In the genomic region with DNA sequence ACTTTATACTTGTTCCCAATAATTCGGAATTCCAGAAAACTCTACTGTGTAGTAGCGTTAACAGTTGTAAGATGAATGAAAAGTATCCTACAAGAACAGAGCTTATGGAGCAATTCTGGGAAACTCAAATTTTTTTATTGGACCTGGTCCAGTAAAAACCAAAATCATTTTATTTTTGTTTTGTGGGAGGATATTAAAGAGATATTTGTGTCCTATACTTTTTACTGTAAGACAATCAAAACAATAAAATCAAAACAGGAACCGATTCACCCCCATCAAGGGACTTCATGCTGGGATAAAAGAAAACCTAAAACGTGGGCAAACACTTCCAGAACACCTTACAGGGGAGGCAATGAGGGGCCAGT, we compare ENCODE assay signal across 8 mouse cellular contexts. TPM values are rescaled to one million over a fixed set of nuclear protein-coding genes. Genes with fewer than 3 reads are reported as not detected.
A peak's percentile ranks its signal among the peaks of the same experiment; 100 is the strongest.
DNase-seq lines count a peak whose midpoint lies in the region; ATAC-seq and TF ChIP-seq lines count a peak whose summit lies in the region.

No protein-coding gene starts in this region.

- no peak for DNase-seq in heart, adult 2 months
- DNase-seq in heart, postnatal 4 days: no peak
- no peak for DNase-seq in testis, postnatal 10 days (ENCODE audit: low spot score)
- no peak for DNase-seq in stomach, postnatal 0 days (ENCODE audit: low spot score)
- no peak for DNase-seq in right cerebral cortex, adult 2 months (ENCODE audit: low spot score in 2 of 2)
- DNase-seq in embryo, embryonic 10.5 days (ENCODE audit: low spot score): no peak

- no peak overlapping the region for H3K9ac ChIP-seq in heart, adult 2 months (ENCODE audit: low read depth, low read length)
- H3K9ac ChIP-seq in limb, embryonic 15.5 days: peak overlapping the region; percentile 42
- H3K9ac ChIP-seq in stomach, postnatal 0 days (ENCODE audit: low read length): peak overlapping the region; percentile 61

- H3K27me3 ChIP-seq in heart, adult 2 months (ENCODE audit: control insufficient read depth, insufficient read depth, low read length): no peaks in the 10 kb centered on the region
- H3K27me3 ChIP-seq in testis, adult 2 months (ENCODE audit: control insufficient read depth, insufficient read depth, low read length): no peaks in the 10 kb centered on the region
- H3K27me3 ChIP-seq in limb, embryonic 15.5 days: no peaks in the 10 kb centered on the region
- H3K27me3 ChIP-seq in stomach, postnatal 0 days (ENCODE audit: control insufficient read depth, insufficient read depth, low read length): no peaks in the 10 kb centered on the region

- no peaks in the 10 kb centered on the region for H3K36me3 ChIP-seq in heart, adult 2 months (ENCODE audit: control insufficient read depth, insufficient read depth, low read length)
- H3K36me3 ChIP-seq in testis, adult 2 months (ENCODE audit: control insufficient read depth, insufficient read depth, low read length): no peaks in the 10 kb centered on the region
- H3K36me3 ChIP-seq in limb, embryonic 15.5 days: no peaks in the 10 kb centered on the region
- H3K36me3 ChIP-seq in stomach, postnatal 0 days (ENCODE audit: control insufficient read depth, insufficient read depth, low read length): no peaks in the 10 kb centered on the region

- no peak for ATAC-seq in limb, embryonic 15.5 days (ENCODE audit: insufficient number of reproducible peaks, low FRiP score, low TSS enrichment, low read depth)
- no peak for ATAC-seq in stomach, postnatal 0 days (ENCODE audit: low FRiP score, low TSS enrichment)

- peak overlapping the region; percentile 63 for H3K4me3 ChIP-seq in heart, adult 2 months
- H3K4me3 ChIP-seq in testis, adult 2 months (ENCODE audit: control insufficient read depth, low read depth, low read length): peak overlapping the region; percentile 82; the same call in 1 of the 2 replicates
- H3K4me3 ChIP-seq in limb, embryonic 15.5 days: peak overlapping the region; percentile 89
- peak overlapping the region; percentile 43 for H3K4me3 ChIP-seq in stomach, postnatal 0 days (ENCODE audit: low read depth, low read length)

- no peak for TF ChIP-seq EP300 in heart, adult 2 months (IDR thresholded peaks at IDR 0.05; ENCODE audit: insufficient read depth, low read depth, low read length)
- no peak for TF ChIP-seq EP300 in stomach, postnatal 0 days (optimal IDR thresholded peaks at IDR 0.05)

- intact Hi-C loops in heart, adult 2 months (cut with DNase I): loop anchor here (5.0 kb wide), 1 partner anchor 146 kb away; the partner anchor contains the start of gene Alkbh3

- peak overlapping the region; percentile 69 for H3K27ac ChIP-seq in heart, adult 2 months
- peak overlapping the region; percentile 87 for H3K27ac ChIP-seq in testis, adult 2 months (ENCODE audit: control insufficient read depth, insufficient read depth, low read depth, low read length)
- peak overlapping the region; percentile 86 for H3K27ac ChIP-seq in limb, embryonic 15.5 days
- H3K27ac ChIP-seq in stomach, postnatal 0 days (replicated peaks): peak overlapping the region; percentile 82

- TF ChIP-seq CTCF in heart, adult 2 months (IDR thresholded peaks at IDR 0.05): no peak
- no peak for TF ChIP-seq CTCF in testis, adult 2 months (IDR thresholded peaks at IDR 0.05; ENCODE audit: control insufficient read depth, insufficient read depth, insufficient replicate concordance, low read depth, low read length)
- no peak for TF ChIP-seq CTCF in stomach, postnatal 0 days (IDR thresholded peaks at IDR 0.05; ENCODE audit: low read depth)

- H3K9me3 ChIP-seq in limb, embryonic 15.5 days: no peaks in the 10 kb centered on the region
- no peaks in the 10 kb centered on the region for H3K9me3 ChIP-seq in stomach, postnatal 0 days (ENCODE audit: control insufficient read depth, low read length)

- H3K79me2 ChIP-seq in heart, adult 2 months (replicated peaks; ENCODE audit: control insufficient read depth, insufficient read depth, low read length): no peaks in the 10 kb centered on the region

- WGBS in heart, adult 2 months: 15% methylated on average over 4 of the region's 4 CpGs
- WGBS in limb, embryonic 15.5 days: 19% methylated on average over 4 of the region's 4 CpGs
- WGBS in stomach, postnatal 0 days: 20% methylated on average over 4 of the region's 4 CpGs

- H3K4me1 ChIP-seq in heart, adult 2 months (ENCODE audit: control insufficient read depth, insufficient read depth, low read length): peaks cover 2% of the 10 kb centered on the region; the same call in 1 of the 2 replicates
- H3K4me1 ChIP-seq in testis, adult 2 months (ENCODE audit: control insufficient read depth, insufficient read depth, low read length): no peaks in the 10 kb centered on the region; the same call in 1 of the 2 replicates
- H3K4me1 ChIP-seq in limb, embryonic 15.5 days: peaks cover 7% of the 10 kb centered on the region; the same call in 1 of the 2 replicates
- no peaks in the 10 kb centered on the region for H3K4me1 ChIP-seq in stomach, postnatal 0 days (replicated peaks; ENCODE audit: control insufficient read depth, insufficient read depth)

- TF ChIP-seq POLR2A in heart, adult 2 months (IDR thresholded peaks at IDR 0.05; ENCODE audit: insufficient read depth, low read depth, low read length): no peak
- TF ChIP-seq POLR2A in testis, adult 2 months (IDR thresholded peaks at IDR 0.05; ENCODE audit: control insufficient read depth, low read depth, low read length): no peak

- peak overlapping the region; percentile 52 for H3K4me2 ChIP-seq in limb, embryonic 15.5 days
- H3K4me2 ChIP-seq in stomach, postnatal 0 days (replicated peaks; ENCODE audit: low read depth): peak overlapping the region; percentile 51

RNA-seq across cellular contexts. Expression of gene Hsd17b12, which starts 0.7 kb away (rescaled TPM):
- total RNA-seq in heart, adult 2 months (2021): 10 to 100 TPM; 19.9 to 20.1 TPM
- polyA plus RNA-seq in heart, adult 2 months (2012; rRNA removed): 12.5 and 16.8 TPM in 2 replicates
- 10 to 100 TPM; 39.7 to 44.8 TPM for total RNA-seq in heart, postnatal 4 days (2021)
- 7.3 and 8.0 TPM in 2 replicates for polyA plus RNA-seq in testis, adult 2 months (2012; rRNA removed)
- 116 and 134 TPM in 2 replicates for polyA plus RNA-seq in limb, embryonic 15.5 days (2015; fragmentation: Nextera tagmentation; extraction: Ambion mirVana)
- polyA plus RNA-seq in stomach, postnatal 0 days (2015; fragmentation: Nextera tagmentation; extraction: Ambion mirVana): 124 and 129 TPM in 2 replicates
